ENCODE assay signal across 17 mouse cellular contexts in genomic region chr7:124491109-124491793, GRCm38 (mm10).
DNase-seq lines count a peak whose midpoint lies in the region; ATAC-seq and TF ChIP-seq lines count a peak whose summit lies in the region.
"Had no signal": no experiment of that assay in that cellular context is flagged by ENCODE, and none has a peak within 500 bp of the region (broad histone marks: within the 10 kb centered on the region; RNA-seq: fewer than 3 reads in every experiment).

No protein-coding gene starts in this region.

- 49% methylated on average over 3 of the region's 3 CpGs for WGBS in kidney, postnatal 0 days
- WGBS in liver, embryonic 14.5 days (ENCODE audit: insufficient replicate concordance) = 39% methylated on average over 3 of the region's 3 CpGs
- 51% methylated on average over 3 of the region's 3 CpGs for WGBS in forebrain, postnatal 0 days

- no peaks in the 10 kb centered on the region for H3K27me3 ChIP-seq in kidney, postnatal 0 days (ENCODE audit: insufficient read depth, low read length)
- no peaks in the 10 kb centered on the region for H3K27me3 ChIP-seq in liver, embryonic 14.5 days (ENCODE audit: control insufficient read depth, insufficient read depth, low read length)
- H3K27me3 ChIP-seq in forebrain, postnatal 0 days (ENCODE audit: insufficient read depth, low read length) = no peaks in the 10 kb centered on the region
- H3K27me3 ChIP-seq: forebrain, embryonic 12.5 days; lung, embryonic 15.5 days; midbrain, embryonic 12.5 days had no signal

- no peak overlapping the region for H3K4me3 ChIP-seq in kidney, postnatal 0 days (replicated peaks; ENCODE audit: low read depth, low read length)
- no peak overlapping the region for H3K4me3 ChIP-seq in liver, embryonic 14.5 days (ENCODE audit: insufficient read depth in 1 of 2, low read depth in 2 of 2, low read length in 2 of 2)
- H3K4me3 ChIP-seq in forebrain, postnatal 0 days (ENCODE audit: low read depth, low read length) = no peak overlapping the region
- H3K4me3 ChIP-seq: forebrain, embryonic 12.5 days; lung, embryonic 15.5 days; midbrain, embryonic 12.5 days had no signal

- TF ChIP-seq EP300 in liver, embryonic 14.5 days (IDR thresholded peaks at IDR 0.05; ENCODE audit: low read depth) = no peak

- no peak overlapping the region for H3K9ac ChIP-seq in kidney, postnatal 0 days (ENCODE audit: low read depth, low read length)
- H3K9ac ChIP-seq in liver, embryonic 14.5 days (replicated peaks) = no peak overlapping the region
- H3K9ac ChIP-seq in forebrain, postnatal 0 days = no peak overlapping the region
- H3K9ac ChIP-seq: forebrain, embryonic 12.5 days; hindbrain, embryonic 14.5 days; lung, embryonic 15.5 days; midbrain, embryonic 12.5 days had no signal

- no peaks in the 10 kb centered on the region for H3K9me3 ChIP-seq in kidney, postnatal 0 days (replicated peaks; ENCODE audit: low read length)
- no peaks in the 10 kb centered on the region for H3K9me3 ChIP-seq in liver, embryonic 14.5 days (ENCODE audit: control insufficient read depth, low read length)
- no peaks in the 10 kb centered on the region for H3K9me3 ChIP-seq in forebrain, postnatal 0 days (ENCODE audit: low read length)
- H3K9me3 ChIP-seq: forebrain, embryonic 12.5 days; lung, embryonic 15.5 days; midbrain, embryonic 12.5 days had no signal

- no peak overlapping the region for H3K4me2 ChIP-seq in kidney, postnatal 0 days (ENCODE audit: low read length)
- no peak overlapping the region for H3K4me2 ChIP-seq in liver, embryonic 14.5 days (ENCODE audit: low read depth)
- H3K4me2 ChIP-seq in forebrain, postnatal 0 days (ENCODE audit: low read depth) = no peak overlapping the region
- H3K4me2 ChIP-seq: forebrain, embryonic 12.5 days; hindbrain, embryonic 14.5 days; lung, embryonic 15.5 days; midbrain, embryonic 12.5 days had no signal

- no peak for ATAC-seq in kidney, postnatal 0 days (replicated peaks; ENCODE audit: low FRiP score, low read depth)
- ATAC-seq in liver, embryonic 14.5 days (ENCODE audit: insufficient read depth) = no peak
- no peak for ATAC-seq in monocyte, adult 5-6 weeks (replicated peaks; ENCODE audit: insufficient number of reproducible peaks, low FRiP score, low TSS enrichment, poor library complexity, severe bottlenecking)
- no peak for ATAC-seq in forebrain, postnatal 0 days

- no peaks in the 10 kb centered on the region for H3K36me3 ChIP-seq in kidney, postnatal 0 days (ENCODE audit: insufficient read depth, low read length)
- no peaks in the 10 kb centered on the region for H3K36me3 ChIP-seq in liver, embryonic 14.5 days (replicated peaks; ENCODE audit: control insufficient read depth, insufficient read depth, low read depth)
- no peaks in the 10 kb centered on the region for H3K36me3 ChIP-seq in forebrain, postnatal 0 days (ENCODE audit: insufficient read depth)
- H3K36me3 ChIP-seq: forebrain, embryonic 12.5 days; lung, embryonic 15.5 days; midbrain, embryonic 12.5 days had no signal

- DNase-seq in lung, postnatal 36 days = peak; percentile 9
- no peak for DNase-seq in lung, postnatal 25 days (ENCODE audit: low spot score)
- peak; percentile 26 for DNase-seq in kidney, postnatal 0 days (ENCODE audit: low spot score)
- peak in 2 of 3 experiments; percentile 9 to 18 for DNase-seq in liver, embryonic 14.5 days (ENCODE audit: low read depth in 3 of 3, low spot score in 3 of 3)
- DNase-seq in right cerebral cortex, postnatal 4 days = no peak
- no peak for DNase-seq in forebrain, postnatal 0 days
- DNase-seq: cerebellum, adult 11 months; heart, adult 11 months; heart, postnatal 10 days; layer of hippocampus, adult 9-11 months; right cerebral cortex, postnatal 14 days; thymus, postnatal 4 days had no signal

- no peaks in the 10 kb centered on the region for H3K4me1 ChIP-seq in kidney, postnatal 0 days (replicated peaks; ENCODE audit: insufficient read depth, low read length)
- peaks cover 0 to 3% of the 10 kb centered on the region in 2 experiments; a peak in 1 of 4 replicates for H3K4me1 ChIP-seq in liver, embryonic 14.5 days (replicated peaks; ENCODE audit: control insufficient read depth in 2 of 2, insufficient read depth in 2 of 2, low read length in 1 of 2)
- no peaks in the 10 kb centered on the region for H3K4me1 ChIP-seq in forebrain, postnatal 0 days (ENCODE audit: insufficient read depth)
- H3K4me1 ChIP-seq: forebrain, embryonic 12.5 days; lung, embryonic 15.5 days; midbrain, embryonic 12.5 days had no signal

- H3K27ac ChIP-seq in kidney, postnatal 0 days = no peak overlapping the region
- H3K27ac ChIP-seq in liver, embryonic 14.5 days = no peak overlapping the region
- H3K27ac ChIP-seq in forebrain, postnatal 0 days (ENCODE audit: low read depth, low read length) = no peak overlapping the region
- H3K27ac ChIP-seq: forebrain, embryonic 12.5 days; hindbrain, embryonic 14.5 days; lung, embryonic 15.5 days; midbrain, embryonic 12.5 days had no signal

- no peak for TF ChIP-seq CTCF in kidney, postnatal 0 days (IDR thresholded peaks at IDR 0.05; ENCODE audit: low read depth)
- TF ChIP-seq CTCF in liver, embryonic 14.5 days (IDR thresholded peaks at IDR 0.05; ENCODE audit: low read depth) = no peak
- no peak for TF ChIP-seq CTCF in forebrain, postnatal 0 days (IDR thresholded peaks at IDR 0.05; ENCODE audit: low read depth)

Comparison
In these comparisons a context has a peak if more than half of its experiments do, and no peak if none do; other contexts are left out.
1. DNase-seq: peak in lung, postnatal 36 days (single experiment), kidney, postnatal 0 days (single experiment) and liver, embryonic 14.5 days (2 of 3); none in lung, postnatal 25 days (single experiment), right cerebral cortex, postnatal 4 days (single experiment) and forebrain, postnatal 0 days (single experiment).